Mouse (Mus musculus) spleen, adult 18-20 months (tissue): ENCODE measurements around the gene Emsy.

Source experiments
- DNase-seq, 2 experiments: peaks; one replicate each; pipeline ENCODE4 v3.0.0; 2022; ENCODE audit warnings: mixed read lengths in 2 of 2

Gene Emsy

DNA sequence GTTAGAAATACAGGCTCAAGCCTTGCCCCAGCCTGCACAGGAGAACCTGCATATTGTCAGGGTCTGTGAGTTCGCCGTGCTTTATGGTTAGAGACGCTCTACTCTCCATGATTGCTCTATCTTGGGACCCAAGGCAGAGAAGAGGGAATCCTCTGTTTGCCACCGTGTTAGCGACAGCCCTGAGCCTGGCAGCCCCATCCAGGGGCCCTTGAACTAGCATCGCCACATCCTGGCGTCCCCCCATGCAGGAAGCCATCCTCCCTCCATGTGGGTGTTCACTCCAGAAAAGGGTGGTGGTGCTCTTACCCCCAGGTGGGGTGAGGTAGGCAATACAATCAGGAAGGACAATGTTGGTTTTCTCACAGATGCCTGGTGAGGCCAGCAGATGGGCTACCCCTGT, 82.3 kb downstream of the Emsy start:
- no peak for DNase-seq

DNA sequence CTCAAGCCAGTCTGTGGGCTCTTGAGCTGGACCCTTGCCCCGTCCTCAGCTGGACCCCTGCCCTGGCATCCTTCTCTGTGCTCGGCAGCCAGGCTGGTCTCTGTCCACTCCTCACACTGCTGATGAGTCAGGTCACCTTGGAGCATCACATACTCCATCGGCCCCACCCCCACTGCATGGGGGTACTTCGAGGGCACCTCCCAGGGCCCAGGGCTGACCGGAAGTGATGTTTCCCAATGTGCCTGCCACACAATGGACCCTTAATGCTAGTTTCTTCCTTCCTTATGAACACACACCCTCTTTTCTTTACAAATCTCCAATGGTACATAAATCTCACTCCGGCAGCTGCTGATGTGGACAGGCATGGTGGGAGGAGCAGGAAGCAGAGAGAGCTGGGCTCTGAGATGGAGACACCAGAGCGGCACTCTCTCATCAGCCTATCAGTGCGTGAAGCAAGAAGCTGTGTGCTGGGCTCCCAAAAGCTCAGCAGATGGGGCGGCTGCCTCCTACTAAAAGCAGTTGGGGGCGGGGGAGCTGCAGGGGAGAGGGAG, 83.3 kb downstream of the Emsy start:
- DNase-seq = no peak

DNA sequence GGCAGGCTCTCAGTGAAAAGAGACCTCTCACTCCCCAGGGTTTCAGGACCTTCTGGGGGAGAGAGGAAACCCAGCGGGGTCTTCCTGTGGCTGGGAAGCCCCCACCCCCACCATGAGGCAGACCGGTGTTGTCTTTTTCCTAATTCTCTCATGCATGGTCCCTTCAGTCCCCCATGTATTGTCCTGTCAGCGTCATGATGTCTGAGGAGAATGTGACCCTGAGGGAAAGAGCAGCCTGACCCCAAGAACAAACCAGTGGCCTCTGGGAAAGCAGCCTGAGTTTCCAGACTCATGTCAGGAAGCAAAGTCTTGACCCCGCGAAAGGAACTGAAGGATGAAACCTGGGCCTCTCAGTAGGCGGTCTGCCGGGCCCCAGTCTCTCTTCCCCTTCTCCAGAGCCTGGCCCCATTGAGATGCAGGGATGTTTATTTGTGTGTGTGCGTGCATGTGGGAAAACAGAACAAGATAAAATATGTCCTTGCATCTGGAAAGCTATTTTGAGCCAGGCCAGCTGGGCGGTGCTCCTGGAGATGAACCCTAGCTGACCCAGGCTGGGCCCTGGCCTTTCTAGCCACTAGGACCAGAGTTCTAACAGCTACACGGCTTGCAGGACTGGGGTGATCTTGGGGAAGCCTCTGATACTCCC, 84.2 kb downstream of the Emsy start:
- no peak for DNase-seq

DNA sequence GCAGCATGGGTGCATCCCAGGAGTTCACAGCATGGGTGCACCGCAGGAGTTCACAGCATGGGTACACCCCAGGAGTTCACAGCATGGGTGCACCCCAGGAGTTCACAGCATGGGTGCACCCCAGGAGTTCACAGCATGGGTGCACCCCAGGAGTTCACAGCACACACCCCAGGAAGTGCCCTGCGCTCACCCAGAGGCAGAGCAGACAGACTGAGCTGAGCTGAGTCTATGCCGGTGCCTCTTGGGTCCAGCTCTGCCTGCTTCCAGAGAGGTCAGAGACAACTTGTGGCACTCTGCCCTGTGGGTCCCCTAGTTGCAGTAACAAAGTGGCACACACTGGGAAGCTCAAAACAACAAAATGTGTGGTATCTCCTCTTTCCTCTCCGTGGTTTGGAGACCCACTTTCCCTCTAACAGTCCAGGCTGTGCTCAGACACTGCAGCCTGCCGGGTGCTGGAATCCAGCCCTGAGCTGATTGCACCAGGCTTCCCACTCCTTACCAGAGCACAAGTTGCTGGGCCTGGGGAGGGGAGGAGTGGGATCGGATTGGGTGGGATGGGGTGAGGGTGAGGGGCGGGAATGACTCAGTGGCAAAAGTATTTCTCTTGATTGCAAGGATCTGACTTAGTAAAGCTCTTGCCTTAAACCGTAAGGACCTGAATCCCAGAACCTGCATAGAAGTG, 85.6 kb downstream of the Emsy start:
- no peak for DNase-seq

DNA sequence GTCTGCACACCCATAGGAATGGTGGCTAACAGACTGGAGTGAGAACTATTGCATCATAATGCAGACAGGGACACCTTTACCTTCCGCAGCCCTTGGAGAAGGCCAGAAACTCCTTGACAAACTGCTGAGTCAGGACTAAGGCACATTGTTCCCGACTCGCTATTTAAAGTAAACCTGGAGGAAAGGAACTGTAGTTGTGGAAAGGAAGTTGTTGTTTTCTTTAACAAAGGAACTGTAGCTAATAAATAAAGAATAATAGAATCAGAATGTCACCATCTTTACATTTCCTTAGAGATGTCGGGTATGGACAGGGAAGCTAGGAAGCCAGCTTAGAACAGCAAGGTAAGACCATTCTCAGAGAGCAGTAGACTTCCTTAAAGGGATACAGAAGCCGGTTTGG, 89.5 kb downstream of the Emsy start:
- DNase-seq = no peak

DNA sequence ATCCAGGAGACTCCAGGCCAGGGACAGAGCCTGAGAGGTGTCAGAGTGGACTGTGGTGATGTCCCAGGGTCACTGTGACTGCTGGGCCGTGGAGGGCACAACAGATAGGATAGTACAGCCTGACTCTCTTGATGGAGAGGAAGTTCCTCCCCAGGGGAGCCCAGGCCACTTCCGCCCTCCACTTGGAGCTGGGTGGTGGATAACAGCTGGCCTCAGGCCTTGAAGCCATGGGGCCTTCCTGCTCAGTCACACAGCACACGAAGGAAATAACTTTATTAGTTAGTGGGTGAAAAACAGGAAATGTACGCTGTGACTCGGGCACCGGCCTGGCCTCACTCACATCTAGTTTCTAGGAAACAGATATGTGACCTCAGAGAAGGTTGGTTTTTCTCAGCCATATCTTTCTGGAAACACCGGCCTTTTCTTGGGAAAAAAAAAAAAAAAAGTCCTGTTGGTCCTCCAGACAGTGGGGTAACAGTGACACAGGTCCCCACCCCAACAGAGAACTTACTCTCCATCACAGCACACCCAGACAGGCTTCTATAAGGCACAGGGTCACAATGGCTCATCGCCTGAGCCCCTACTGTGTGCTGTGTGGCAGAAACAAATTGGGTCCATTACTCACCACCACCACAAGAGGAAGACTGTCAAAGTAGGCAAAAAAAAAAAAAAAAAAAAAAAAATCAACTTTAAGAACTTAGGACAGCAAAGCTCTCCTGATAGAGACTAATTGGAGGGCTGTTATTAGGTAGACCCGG, 91.8 kb downstream of the Emsy start:
- DNase-seq = no peak

DNA sequence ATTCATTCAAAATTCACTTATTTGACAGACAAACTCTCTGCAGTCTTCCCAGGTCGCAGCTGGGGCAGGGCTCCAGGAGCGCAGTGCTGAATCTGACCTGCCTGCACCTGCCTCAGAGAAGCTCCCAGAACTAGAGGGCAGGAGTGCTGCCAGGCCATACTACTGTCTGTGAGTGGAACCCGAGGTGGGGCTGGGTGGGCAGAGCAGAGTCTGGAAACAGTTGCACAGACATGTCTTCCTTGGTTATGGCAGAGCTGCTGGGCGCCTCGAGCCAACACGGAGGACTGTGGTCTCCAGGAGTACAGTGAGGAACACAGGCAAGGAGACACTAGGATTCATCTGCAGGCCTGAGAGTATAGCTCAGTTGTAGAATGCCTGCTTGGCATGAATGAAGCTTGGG, 92.6 kb downstream of the Emsy start:
- no peak for DNase-seq

DNA sequence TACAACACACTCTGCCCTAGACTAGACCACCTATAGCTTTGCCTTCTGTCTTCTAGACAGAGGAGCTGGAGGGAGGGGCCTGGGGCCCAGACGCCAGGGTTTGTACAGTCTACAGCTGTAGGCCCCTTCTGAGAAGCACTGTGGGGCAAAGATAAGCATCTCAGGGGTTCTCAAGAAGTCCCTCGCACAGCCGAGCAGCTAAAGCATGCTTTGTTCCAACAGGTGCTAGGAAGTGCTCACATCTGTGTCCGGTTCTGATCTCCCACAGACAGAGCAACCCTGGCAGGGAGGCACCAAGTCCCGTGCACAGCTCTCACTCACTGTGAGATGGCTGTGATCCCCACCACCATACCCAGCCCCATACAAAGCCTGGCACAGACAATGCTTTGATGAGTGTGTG, 93.6 kb downstream of the Emsy start:
- no peak for DNase-seq

DNA sequence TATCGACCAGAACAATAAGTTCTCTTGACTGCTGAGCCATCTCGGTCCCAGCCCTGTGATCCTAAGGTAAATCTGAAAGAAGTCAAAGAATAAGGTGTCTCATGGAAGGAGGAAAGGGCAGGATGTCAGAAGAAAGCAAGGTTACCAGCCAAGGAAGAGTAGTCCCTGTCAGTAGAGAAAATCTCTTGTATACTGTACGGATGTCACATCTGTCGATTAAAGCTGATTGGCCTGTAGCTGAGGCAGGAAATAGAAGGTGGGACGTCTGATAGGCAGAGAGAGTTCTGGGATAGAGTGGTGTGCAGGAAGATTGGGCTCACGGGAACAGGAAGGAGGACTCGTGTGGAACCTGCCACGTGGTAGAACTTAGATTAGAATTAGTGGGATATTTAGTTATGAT, 94.4 kb downstream of the Emsy start:
- DNase-seq = no peak

DNA sequence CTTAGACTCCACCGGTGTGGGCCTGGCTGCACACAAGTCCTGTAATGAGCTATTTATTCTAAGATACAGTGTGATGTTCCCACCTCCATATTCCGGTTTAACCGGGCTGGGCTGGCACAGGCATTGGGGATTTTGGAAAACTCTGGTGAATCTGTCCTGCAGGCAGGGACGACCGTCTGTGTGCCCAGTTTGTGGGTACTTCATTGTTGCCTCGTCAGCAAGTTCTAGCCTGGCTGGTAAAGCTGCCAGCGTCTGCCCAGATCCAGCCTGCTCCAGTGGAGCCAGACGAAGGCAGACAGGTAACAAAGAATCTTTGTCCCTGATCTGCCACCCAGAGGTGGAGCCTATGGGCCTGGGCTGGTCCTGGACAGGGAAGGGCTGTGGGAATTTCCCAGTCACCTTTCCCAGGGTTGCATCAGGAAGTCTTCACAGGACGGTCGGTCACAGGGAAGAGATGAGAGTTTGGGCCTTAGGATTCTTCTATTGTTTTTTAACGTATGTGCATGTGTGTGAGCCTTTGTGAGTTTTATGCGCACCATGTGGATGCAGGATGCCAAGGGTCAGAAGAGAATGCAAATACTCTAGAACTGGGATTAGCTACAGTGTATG, 94.9 kb downstream of the Emsy start:
- DNase-seq = no peak

DNA sequence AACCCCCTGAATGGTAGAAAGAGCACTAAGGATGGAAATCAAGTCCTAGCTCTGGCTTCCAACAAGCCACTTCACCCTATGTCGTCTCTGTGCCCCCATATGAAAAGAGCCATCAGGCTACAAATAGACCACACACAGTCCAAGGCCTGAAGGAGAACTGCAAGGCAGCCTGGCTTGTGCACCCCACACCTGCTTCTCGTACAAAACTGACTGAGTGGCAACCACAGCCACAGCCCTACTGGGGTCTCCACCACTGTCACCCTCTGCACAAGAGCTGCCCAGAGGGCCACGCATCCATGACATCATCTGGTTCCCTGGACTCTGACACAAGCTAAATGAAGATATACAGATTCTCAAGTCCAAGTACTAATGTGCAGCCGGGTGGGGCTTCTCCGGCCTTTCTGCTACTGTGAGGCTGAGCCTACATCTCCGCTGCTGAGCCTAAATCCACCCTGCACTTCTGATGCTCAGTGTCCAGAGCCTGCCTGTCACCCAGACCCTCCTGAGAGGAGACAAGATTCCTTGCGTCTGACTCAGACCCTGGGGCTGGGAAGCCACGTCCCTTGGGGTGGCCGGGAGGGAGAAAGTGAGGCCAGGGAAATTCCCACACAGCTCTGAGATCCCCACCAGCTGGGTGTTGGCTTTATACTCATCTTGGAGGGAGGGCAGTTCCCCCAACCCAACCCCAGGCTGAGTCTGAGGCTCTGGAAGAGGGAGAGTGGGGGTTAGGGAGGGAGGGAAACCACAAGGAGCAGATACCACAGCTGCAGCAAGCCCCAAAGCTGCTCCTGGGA, 98.3 kb downstream of the Emsy start:
- no peak for DNase-seq

DNA sequence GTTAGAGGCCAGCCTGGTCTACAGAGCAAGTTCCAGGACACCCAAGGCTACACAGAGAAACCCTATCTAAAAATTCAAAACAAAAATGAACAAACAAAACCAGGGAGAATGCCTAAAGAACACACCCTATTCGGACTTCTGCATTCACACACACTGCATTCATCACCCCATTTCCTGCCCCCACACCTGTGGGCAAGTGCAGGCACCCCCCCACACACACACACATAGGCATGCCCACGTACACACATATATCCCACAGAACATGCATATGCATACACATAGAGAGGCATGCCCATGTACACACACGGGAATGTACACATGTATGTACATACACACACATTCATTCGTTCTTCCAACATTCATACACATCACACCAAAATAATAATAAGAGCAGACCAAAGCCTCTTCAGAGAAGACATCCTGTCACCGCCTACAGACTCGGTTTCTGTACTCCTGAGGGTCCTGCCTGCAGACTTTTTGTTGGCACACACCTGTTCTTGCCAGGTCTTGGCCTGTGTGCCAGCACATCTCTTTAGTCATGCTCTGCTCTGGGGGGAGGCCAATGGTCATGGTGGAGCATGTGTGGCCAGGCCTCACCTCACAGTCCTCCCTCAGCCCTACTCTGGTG, 99.7 kb downstream of the Emsy start:
- no peak for DNase-seq

DNA sequence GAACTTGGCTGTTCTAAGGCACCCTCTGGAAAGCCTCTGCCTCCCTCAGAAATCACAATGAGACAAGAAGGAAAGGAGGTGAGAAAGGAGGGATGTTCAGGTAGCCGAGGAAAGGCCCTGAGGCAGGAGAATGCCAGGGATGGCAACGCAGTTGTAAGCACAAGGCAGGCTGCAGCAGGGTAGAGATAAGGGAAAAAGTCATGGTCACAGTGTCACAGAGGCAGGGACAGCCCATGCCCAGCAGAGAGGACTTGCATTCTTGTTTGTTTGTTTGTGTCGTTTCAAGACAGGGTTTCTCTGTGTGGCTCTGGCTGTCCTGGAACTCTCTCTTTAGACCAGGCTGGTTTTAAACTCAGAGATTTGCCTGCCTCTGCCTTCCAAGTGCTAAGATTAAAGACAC, 105.5 kb downstream of the Emsy start:
- no peak for DNase-seq

DNA sequence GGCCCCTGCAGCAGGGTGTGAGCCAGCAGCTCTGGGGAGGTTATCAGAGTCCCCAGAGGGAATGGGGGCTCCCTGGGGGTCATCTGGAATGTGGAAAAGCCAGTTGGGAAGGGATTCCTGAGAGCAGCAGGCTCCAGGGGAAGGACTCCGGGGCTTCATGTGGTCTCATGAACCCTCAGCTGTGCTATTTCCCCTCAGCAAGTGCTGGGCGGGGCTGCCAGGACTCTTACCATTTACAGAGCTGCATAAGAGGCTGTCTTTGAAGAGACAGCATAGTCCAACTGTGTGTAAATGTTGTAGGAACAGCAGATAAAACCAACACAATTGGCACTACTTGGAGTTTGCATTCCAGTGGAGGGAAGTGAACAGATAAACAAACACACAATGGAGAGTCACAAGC, 106.0 kb downstream of the Emsy start:
- DNase-seq = no peak

DNA sequence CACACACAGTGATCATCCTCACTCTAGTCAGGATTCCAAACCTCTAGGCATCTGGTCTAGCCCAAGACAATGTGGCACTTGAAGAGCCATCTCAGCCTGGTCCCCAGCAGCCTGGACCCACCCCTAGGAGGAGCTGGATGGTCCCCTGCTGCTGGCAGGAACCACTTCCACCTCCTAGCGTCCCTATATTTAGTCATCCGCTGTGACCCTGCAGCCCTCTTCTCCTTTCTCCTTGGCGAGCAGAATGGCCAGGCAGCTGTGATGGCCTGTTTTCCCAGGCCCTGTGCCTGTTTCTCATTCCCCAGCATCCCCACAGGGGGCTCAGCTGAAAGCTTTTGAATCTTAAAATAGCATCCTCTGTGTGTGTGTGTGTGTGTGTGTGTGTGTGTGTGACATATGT, 107.7 kb downstream of the Emsy start:
- DNase-seq = no peak

DNA sequence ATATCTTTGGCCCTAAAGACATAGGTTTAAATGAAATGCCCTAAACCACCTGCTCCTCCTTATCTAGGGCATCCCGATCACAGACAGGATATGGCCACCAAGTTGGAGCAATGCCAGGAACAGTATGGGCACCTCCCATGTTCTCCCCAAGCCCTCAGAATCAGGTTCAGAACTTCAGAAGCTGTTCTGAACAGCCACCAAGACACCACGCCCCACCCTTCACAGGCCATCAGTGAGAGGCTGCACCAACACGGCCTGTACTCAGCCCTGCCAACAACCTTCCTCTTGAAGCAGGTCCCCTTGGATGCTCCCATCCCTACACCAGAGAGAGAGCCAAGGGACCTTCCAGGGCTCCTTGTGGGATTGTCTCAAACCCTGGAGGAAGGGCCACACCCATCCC, 112.0 kb downstream of the Emsy start:
- DNase-seq = no peak

DNA sequence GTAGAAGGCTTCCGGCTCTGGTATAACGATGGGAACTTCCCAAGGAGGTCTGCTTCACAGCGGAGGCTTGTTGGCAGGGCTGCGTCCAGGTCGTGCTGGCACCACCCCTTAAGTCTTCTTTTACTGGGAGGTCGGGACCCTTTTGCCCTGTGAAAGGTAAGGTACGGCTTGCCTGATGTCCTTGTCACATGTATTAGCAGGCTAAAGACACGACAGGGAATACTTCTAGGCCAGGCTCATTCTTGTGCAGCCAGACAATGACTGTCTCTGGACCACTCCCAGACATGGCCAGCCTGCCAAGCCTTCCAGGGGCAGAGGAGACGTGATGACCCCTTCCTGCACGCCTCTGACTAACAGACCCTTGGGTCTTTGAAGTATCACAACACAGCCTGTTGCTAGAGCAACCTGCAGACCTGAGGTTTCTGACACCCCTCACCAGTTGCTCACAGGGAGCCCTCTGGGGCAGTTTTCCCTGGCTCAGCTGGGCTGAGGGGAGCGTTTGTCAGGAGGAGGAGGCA, 112.7 kb downstream of the Emsy start:
- no peak for DNase-seq

DNA sequence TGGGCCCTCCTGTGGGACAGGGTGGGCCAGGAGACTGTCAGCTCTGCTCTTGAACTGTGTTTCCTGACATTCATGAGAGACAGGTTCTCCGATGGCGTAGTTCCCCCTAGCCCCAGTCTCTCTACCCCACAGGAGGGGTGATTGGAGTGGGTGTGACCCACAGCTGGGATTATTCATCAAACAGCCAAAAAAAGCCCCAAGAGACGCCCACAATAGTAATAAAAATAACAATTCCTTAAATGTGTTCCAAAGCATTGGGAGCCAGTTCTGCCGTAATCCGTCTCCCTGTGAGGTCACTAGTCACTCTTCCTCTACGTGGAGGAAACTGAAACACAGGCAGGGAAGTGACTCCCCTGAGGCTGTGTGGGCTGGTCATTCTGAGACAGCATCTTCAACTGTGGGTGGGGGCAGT, 113.8 kb downstream of the Emsy start:
- DNase-seq = no peak

DNA sequence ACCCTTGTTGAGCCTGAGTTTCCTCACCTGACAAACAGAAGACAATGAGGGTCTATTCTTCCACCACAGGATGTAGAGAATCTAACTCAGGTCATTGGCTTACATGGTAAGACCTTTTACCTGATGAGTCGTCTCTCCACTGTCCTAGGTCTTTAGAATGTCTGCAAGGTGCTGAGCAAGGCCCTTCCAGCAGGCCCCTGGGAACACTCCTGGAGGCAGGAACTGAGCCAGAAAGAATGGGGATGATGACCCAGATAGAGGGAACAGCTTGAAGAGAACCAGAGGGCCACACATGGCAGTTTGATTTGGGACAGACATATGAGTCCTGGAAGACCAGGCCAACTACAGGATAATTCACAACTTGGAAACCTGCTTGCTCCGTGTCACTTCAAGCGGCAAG, 114.3 kb downstream of the Emsy start:
- DNase-seq = no peak

DNA sequence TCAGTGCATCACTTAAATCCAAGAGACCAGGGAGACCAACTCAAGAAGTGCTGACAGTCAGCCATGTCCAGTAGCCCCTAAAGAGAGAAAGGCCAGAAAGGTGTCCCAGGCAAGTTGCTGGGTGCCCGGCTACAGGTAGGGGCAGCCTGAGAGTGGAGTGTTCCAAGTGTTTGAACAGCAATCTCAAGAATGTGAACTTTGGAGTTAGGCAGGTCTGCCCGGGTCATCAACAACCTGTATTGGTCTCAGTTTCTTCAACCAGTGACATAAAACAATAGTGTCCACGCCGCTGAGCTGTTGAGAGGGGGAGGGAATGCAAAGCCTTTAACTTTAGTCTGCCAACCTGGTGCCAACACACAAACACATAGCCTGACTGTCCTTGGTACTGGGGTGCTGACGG, 115.0 kb downstream of the Emsy start:
- DNase-seq = no peak

DNA sequence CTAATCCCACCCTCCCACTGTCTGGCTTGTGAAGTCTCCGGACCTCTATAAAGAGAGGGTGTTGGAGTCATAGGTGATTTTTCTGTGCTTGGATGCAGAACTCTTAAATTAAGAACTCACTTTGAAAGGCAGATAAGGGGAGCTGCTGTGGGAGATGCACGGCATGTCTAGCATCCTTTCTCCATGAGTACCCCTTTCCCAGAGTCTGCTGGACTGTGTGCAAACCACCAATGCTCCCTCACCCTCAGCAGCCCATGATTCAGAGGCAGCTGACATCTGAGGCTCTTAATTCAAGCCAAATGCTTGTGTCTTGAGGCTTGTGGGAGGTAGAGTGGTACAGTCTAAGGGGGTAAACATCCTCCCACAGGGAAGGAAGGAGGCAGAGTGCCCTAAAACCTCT, 115.7 kb downstream of the Emsy start:
- DNase-seq = no peak

DNA sequence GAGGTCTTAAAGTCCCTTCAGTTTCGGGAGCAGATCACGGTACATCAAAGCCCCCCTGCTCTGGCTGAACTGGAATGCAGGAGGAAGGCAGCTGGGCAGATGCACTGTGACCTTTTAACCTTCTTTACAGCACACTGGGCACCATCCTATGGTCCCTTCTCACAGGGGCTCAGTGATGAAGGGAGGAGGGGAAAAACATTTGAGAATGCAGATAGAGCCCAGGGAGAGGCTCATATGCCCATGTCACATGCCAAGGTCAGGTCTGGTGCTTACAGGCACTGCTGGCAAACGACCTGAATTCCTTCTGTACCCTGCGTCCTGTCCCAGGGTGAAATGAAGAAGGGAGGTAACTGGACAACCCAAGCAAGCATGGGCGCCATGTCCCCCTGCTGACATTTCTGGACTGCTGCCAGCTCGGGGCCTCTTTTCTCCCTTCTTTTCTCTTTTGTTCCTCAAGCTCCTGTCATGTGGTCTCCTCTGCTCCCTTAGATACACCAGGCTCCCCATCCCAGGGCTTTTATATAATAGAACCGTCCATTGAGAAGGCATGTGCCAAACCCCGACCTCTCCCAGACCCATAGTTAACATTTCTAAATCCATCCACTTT, 118.5 kb downstream of the Emsy start:
- DNase-seq = no peak
